Mouse (Mus musculus) myocyte (in vitro differentiated cells): Measurements from ENCODE around the gene Comtd1.

Source experiments
- E2F4 ChIP-seq: IDR thresholded peaks from one replicate; pipeline ENCODE4 v1.6.1; 2011; ENCODE audit warnings: mild to moderate bottlenecking, control low read depth, moderate library complexity; ENCODE audit not compliant: insufficient read depth
- MAX ChIP-seq: IDR thresholded peaks from one replicate; pipeline ENCODE4 v1.6.1; 2011; ENCODE audit warnings: low read depth, mild to moderate bottlenecking, control low read depth
- MYOD1 ChIP-seq, 3 experiments: IDR thresholded peaks; one replicate each; pipeline ENCODE4 v1.6.1; 2011; ENCODE audit warnings: control low read depth in 2 of 3, low read depth in 2 of 3, mild to moderate bottlenecking in 2 of 3, moderate library complexity in 1 of 3; ENCODE audit not compliant: insufficient read length in 2 of 3, control insufficient read depth in 1 of 3
- POLR2A ChIP-seq: IDR thresholded peaks from one replicate; pipeline ENCODE4 v1.6.1; 2011; ENCODE audit warnings: low read depth, mild to moderate bottlenecking, control low read depth, moderate library complexity; ENCODE audit not compliant: insufficient read length
- POLR2AphosphoS2 ChIP-seq: IDR thresholded peaks from one replicate; pipeline ENCODE4 v1.6.1; 2011; ENCODE audit warnings: low read depth, control low read depth; ENCODE audit not compliant: insufficient read length
- REST ChIP-seq: IDR thresholded peaks from one replicate; pipeline ENCODE4 v1.6.1; 2011; ENCODE audit warnings: mild to moderate bottlenecking, control low read depth, moderate library complexity; ENCODE audit not compliant: insufficient read depth, insufficient read length
- SRF ChIP-seq: IDR thresholded peaks from one replicate; pipeline ENCODE4 v1.6.1; 2011; ENCODE audit warnings: low read depth; ENCODE audit not compliant: control insufficient read depth, insufficient read length
- TCF12 ChIP-seq: IDR thresholded peaks from one replicate; pipeline ENCODE4 v1.6.1; 2011; ENCODE audit warnings: mild to moderate bottlenecking, control low read depth; ENCODE audit not compliant: poor library complexity, insufficient read depth, severe bottlenecking
- USF1 ChIP-seq: IDR thresholded peaks from one replicate; pipeline ENCODE4 v1.6.1; 2011; ENCODE audit warnings: low read depth, mild to moderate bottlenecking, control low read depth, moderate library complexity

DNA sequence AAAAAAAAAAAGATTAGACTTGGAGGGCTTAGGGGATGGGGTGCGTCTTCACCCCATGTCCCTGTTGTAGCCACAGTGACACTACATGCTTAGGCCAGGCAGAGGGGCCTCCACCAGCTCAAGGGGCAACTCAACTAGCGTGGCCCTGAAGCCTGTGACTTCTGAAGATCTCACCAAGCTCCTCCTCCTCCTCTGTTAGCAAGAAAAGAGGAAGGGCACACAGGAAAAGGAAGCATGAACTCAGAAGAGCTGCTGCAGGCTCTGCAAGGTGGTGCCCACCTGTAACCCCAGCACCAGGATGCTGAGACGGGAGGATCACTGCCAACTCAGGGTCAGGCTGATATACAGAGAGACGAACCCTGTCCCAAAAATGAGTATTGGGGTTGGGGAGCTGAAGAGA lies 37.5 kb downstream of the Comtd1 start:
- TF ChIP-seq SRF: no peak
- TF ChIP-seq POLR2A: no peak
- no peak for TF ChIP-seq POLR2AphosphoS2
- TF ChIP-seq MAX: no peak
- TF ChIP-seq E2F4: no peak
- no peak for TF ChIP-seq USF1
- TF ChIP-seq MYOD1 (IDR thresholded peaks at IDR 0.05; ENCODE audit: control insufficient read depth in 1 of 3, insufficient read length in 2 of 3, low read depth in 2 of 3): no peak
- no peak for TF ChIP-seq TCF12
- TF ChIP-seq REST: no peak
